Mouse (Mus musculus): Measurements from ENCODE around the gene 4930507D05Rik.

DNA sequence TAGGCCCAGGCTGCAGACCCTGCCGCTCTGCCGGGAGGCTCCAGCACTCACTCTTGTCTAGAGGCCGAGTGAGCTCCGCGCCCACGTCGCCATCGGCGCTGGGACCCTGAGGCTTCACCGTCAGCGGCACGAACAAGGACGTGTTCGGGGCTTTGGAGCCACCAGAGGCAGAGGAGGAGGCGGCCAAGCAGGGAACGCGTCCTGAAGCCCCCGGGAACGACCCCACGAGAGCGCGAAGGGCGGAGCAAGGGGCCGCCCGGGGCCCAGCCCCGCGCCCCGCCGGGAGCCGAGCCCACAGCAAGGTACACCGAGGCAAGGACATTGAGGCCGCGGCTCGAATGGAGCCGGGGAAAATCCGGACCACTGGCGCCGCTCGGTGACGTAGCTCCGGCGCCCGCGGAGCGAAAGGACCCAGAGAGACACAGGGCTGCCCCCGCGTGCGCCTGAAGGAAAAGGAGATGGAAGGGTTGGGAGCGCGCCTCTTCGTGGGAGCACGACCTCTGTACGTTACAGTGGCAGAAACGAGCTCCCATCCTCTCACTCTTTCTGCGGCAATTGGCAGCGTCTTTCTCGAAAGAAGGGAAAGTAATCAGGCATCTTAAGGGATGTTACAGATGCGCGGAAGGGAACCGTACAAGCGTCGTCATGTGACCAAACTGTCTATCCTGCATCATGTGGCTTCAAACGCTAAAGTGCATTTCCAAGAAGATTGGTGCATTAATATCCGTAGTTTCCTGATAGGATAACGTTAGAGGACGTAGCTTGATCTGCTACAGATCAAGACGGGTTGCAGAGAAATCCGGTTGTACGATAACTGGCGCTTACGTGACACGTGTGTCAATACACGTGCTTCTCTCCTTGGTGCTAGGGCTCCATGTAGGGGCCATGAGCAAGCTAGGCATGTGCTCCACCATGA lies at the start of gene 4930507D05Rik, which contains the start of gene Supv3l1:
- peak; percentile 74 for TF ChIP-seq POLR2A (IDR thresholded peaks at IDR 0.05; ENCODE audit: low read depth, low read length)
- peak; percentile 78 for TF ChIP-seq TBP (conservative IDR thresholded peaks at IDR 0.05; ENCODE audit: low read depth, low read length)
- no peak for TF ChIP-seq ZC3H11A (IDR thresholded peaks at IDR 0.05; ENCODE audit: low read depth, low read length)
- no peak for TF ChIP-seq CHD2 (IDR thresholded peaks at IDR 0.05; ENCODE audit: low read length)
- no peak for TF ChIP-seq EP300 (IDR thresholded peaks at IDR 0.05; ENCODE audit: low read length)
- peak; percentile 91 for TF ChIP-seq BHLHE40 (IDR thresholded peaks at IDR 0.05; ENCODE audit: low read depth, low read length)
- TF ChIP-seq MYC (IDR thresholded peaks at IDR 0.05; ENCODE audit: low read depth, low read length), result peak; percentile 100

All from CH12.LX (cell line).